Comparison of ENCODE assay signal across 8 mouse cellular contexts in the genomic region with DNA sequence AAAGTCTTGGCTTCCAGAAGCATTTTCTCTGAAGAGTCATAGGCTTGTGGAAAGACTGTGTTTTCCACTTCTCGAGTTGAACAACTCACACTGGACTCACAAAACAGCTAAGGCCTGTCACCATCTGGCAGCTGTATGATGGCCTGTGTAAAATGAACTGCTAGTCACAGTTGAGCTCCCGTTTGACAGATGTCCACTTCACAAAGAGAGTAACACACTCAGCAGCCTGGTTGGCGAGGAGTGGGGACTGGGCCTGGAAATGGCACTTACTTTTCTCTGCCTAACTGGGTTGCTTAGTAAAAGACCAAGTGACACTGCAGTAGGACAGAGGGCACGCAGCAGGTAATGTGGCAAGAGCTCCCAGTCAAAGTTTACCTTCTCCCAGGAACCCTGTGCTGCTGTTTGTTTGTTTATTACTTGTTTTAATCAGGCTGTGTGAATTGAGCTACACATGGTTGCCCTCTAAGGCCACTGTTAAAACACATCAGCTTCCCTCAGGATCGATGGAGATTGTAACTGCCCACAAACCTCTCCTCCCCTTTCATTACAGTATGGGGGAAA.
A peak's percentile ranks its signal among the peaks of the same experiment; 100 is the strongest.
DNase-seq lines count a peak whose midpoint lies in the region; ATAC-seq and TF ChIP-seq lines count a peak whose summit lies in the region.

No protein-coding gene starts in this region.

- TF ChIP-seq CTCF in forebrain, postnatal 0 days (IDR thresholded peaks at IDR 0.05; ENCODE audit: low read depth): no peak

- DNase-seq in heart, embryonic 10.5 days (ENCODE audit: low spot score): no peak
- DNase-seq in neural tube, embryonic 11.5 days (ENCODE audit: low spot score): no peak
- DNase-seq in neural tube, embryonic 10.5 days (ENCODE audit: extremely low spot score, low spot score): no peak
- DNase-seq in forebrain, postnatal 0 days: no peak
- no peak for DNase-seq in left cerebral cortex, adult 8-10 months (ENCODE audit: low spot score in 2 of 2)

- H3K4me2 ChIP-seq in heart, embryonic 15.5 days: no peak overlapping the region
- no peak overlapping the region for H3K4me2 ChIP-seq in neural tube, embryonic 11.5 days (ENCODE audit: low read depth)
- no peak overlapping the region for H3K4me2 ChIP-seq in forebrain, postnatal 0 days (ENCODE audit: low read depth)
- no peak overlapping the region for H3K4me2 ChIP-seq in neural tube, embryonic 14.5 days (ENCODE audit: low read depth, low read length)

- H3K36me3 ChIP-seq in heart, embryonic 15.5 days: no peaks in the 10 kb centered on the region
- H3K36me3 ChIP-seq in heart, embryonic 10.5 days: no peaks in the 10 kb centered on the region
- H3K36me3 ChIP-seq in neural tube, embryonic 11.5 days (ENCODE audit: control insufficient read depth, insufficient read depth, low read length): no peaks in the 10 kb centered on the region
- H3K36me3 ChIP-seq in forebrain, postnatal 0 days (ENCODE audit: insufficient read depth): peaks cover 9% of the 10 kb centered on the region; the same call in 1 of the 2 replicates
- no peaks in the 10 kb centered on the region for H3K36me3 ChIP-seq in neural tube, embryonic 14.5 days (ENCODE audit: control insufficient read depth, insufficient read depth, low read length)

- no peak overlapping the region for H3K4me3 ChIP-seq in heart, embryonic 15.5 days
- no peak overlapping the region for H3K4me3 ChIP-seq in heart, embryonic 10.5 days
- H3K4me3 ChIP-seq in neural tube, embryonic 11.5 days (ENCODE audit: low read depth, low read length): no peak overlapping the region
- no peak overlapping the region for H3K4me3 ChIP-seq in forebrain, postnatal 0 days (ENCODE audit: low read depth, low read length)
- no peak overlapping the region for H3K4me3 ChIP-seq in neural tube, embryonic 14.5 days (ENCODE audit: low read depth, low read length)

- peak overlapping the region; percentile 33; the same call in 1 of the 2 replicates for H3K27ac ChIP-seq in heart, embryonic 15.5 days
- H3K27ac ChIP-seq in heart, embryonic 10.5 days: no peak overlapping the region
- H3K27ac ChIP-seq in neural tube, embryonic 11.5 days (ENCODE audit: low read depth, low read length): no peak overlapping the region; the same call in 1 of the 2 replicates
- H3K27ac ChIP-seq in forebrain, postnatal 0 days (ENCODE audit: low read depth, low read length): no peak overlapping the region
- 0 out of 2 replicates have a peak overlapping the region, but pooled peaks have one; percentile 24 for H3K27ac ChIP-seq in neural tube, embryonic 14.5 days (ENCODE audit: low read depth, low read length)

- WGBS in heart, embryonic 15.5 days: 28% methylated on average over 5 of the region's 5 CpGs
- 28% methylated on average over 5 of the region's 5 CpGs for WGBS in heart, embryonic 10.5 days
- WGBS in neural tube, embryonic 11.5 days: 32% methylated on average over 5 of the region's 5 CpGs
- WGBS in forebrain, postnatal 0 days: 37% methylated on average over 5 of the region's 5 CpGs
- 32% methylated on average over 5 of the region's 5 CpGs for WGBS in neural tube, embryonic 14.5 days

- peak; percentile 47; the same call in 1 of the 2 replicates for ATAC-seq in heart, embryonic 15.5 days (replicated peaks; ENCODE audit: insufficient number of reproducible peaks, insufficient read depth, low FRiP score, low read depth)
- peak; percentile 65 for ATAC-seq in neural tube, embryonic 11.5 days (ENCODE audit: insufficient read depth, low FRiP score, low TSS enrichment)
- 0 out of 2 replicates have a peak, but pooled peaks have one; percentile 16 for ATAC-seq in forebrain, postnatal 0 days
- ATAC-seq in neural tube, embryonic 14.5 days (ENCODE audit: low read depth): peak; percentile 46; the same call in 1 of the 2 replicates
- no peak for ATAC-seq in cerebellum, adult (ENCODE audit: insufficient number of reproducible peaks, low FRiP score, low TSS enrichment)

- peaks cover 18% of the 10 kb centered on the region for H3K4me1 ChIP-seq in heart, embryonic 15.5 days (replicated peaks)
- H3K4me1 ChIP-seq in heart, embryonic 10.5 days: peaks cover 12% of the 10 kb centered on the region; the same call in 1 of the 2 replicates
- no peaks in the 10 kb centered on the region for H3K4me1 ChIP-seq in neural tube, embryonic 11.5 days (ENCODE audit: control insufficient read depth, insufficient read depth, low read length)
- H3K4me1 ChIP-seq in forebrain, postnatal 0 days (ENCODE audit: insufficient read depth): peaks cover 23% of the 10 kb centered on the region; the same call in 1 of the 2 replicates
- peaks cover 7% of the 10 kb centered on the region; the same call in 1 of the 2 replicates for H3K4me1 ChIP-seq in neural tube, embryonic 14.5 days (ENCODE audit: control insufficient read depth, insufficient read depth, low read length)

- H3K9me3 ChIP-seq in heart, embryonic 15.5 days (replicated peaks): no peaks in the 10 kb centered on the region
- H3K9me3 ChIP-seq in heart, embryonic 10.5 days: no peaks in the 10 kb centered on the region
- H3K9me3 ChIP-seq in neural tube, embryonic 11.5 days (ENCODE audit: control insufficient read depth, low read length): no peaks in the 10 kb centered on the region
- no peaks in the 10 kb centered on the region for H3K9me3 ChIP-seq in forebrain, postnatal 0 days (ENCODE audit: low read length)
- no peaks in the 10 kb centered on the region for H3K9me3 ChIP-seq in neural tube, embryonic 14.5 days (ENCODE audit: control insufficient read depth, low read length)

- no peak overlapping the region for H3K9ac ChIP-seq in heart, embryonic 15.5 days
- no peak overlapping the region for H3K9ac ChIP-seq in neural tube, embryonic 11.5 days (ENCODE audit: low read length)
- no peak overlapping the region for H3K9ac ChIP-seq in forebrain, postnatal 0 days
- no peak overlapping the region for H3K9ac ChIP-seq in neural tube, embryonic 14.5 days (replicated peaks; ENCODE audit: low read depth, low read length)

- no peaks in the 10 kb centered on the region for H3K27me3 ChIP-seq in heart, embryonic 15.5 days
- H3K27me3 ChIP-seq in heart, embryonic 10.5 days (ENCODE audit: insufficient read depth, poor library complexity, severe bottlenecking): no peaks in the 10 kb centered on the region
- H3K27me3 ChIP-seq in neural tube, embryonic 11.5 days (ENCODE audit: control insufficient read depth, insufficient read depth, low read length): no peaks in the 10 kb centered on the region
- no peaks in the 10 kb centered on the region for H3K27me3 ChIP-seq in forebrain, postnatal 0 days (ENCODE audit: insufficient read depth, low read length)
- H3K27me3 ChIP-seq in neural tube, embryonic 14.5 days (ENCODE audit: control insufficient read depth, insufficient read depth, low read length): no peaks in the 10 kb centered on the region

Comparison
In these comparisons a context has a peak if more than half of its experiments do, and no peak if none do; other contexts are left out.
1. H3K27ac ChIP-seq: peak in heart, embryonic 15.5 days (single experiment) and neural tube, embryonic 14.5 days (single experiment); none in heart, embryonic 10.5 days (single experiment), neural tube, embryonic 11.5 days (single experiment) and forebrain, postnatal 0 days (single experiment).